Mouse (Mus musculus) C2C12 (cell line): ENCODE results near the gene Zfp36l2. TPM values are rescaled to one million over a fixed set of nuclear protein-coding genes. Genes with fewer than 3 reads are reported as not detected.

Source experiments
- H3K27me3 ChIP-seq: one replicate; pipeline ENCODE4 v1.6.1; 2011; ENCODE audit not compliant: control insufficient read depth, insufficient read depth, insufficient read length
- H3K36me3 ChIP-seq: one replicate; pipeline ENCODE4 v1.6.1; 2011; ENCODE audit not compliant: control insufficient read depth, insufficient read depth
- H3K4me3 ChIP-seq: one replicate; pipeline ENCODE4 v1.5.1; 2011; ENCODE audit warnings: mild to moderate bottlenecking, control low read depth; ENCODE audit not compliant: poor library complexity, insufficient read depth, severe bottlenecking
- H3K79me2 ChIP-seq: one replicate; pipeline ENCODE4 v1.6.1; 2011; ENCODE audit not compliant: control insufficient read depth, insufficient read depth
- H3K79me3 ChIP-seq: one replicate; pipeline ENCODE4 v1.6.1; 2011; ENCODE audit warnings: low read depth, control low read depth
- H3ac ChIP-seq: one replicate; pipeline ENCODE3; 2011; ENCODE audit warnings: low read depth; ENCODE audit not compliant: control insufficient read depth, insufficient read length
- CEBPB ChIP-seq: IDR thresholded peaks from one replicate; pipeline ENCODE4 v1.6.1; 2011; ENCODE audit warnings: low read depth, mild to moderate bottlenecking, control low read depth, moderate library complexity
- CTCF ChIP-seq: IDR thresholded peaks from one replicate; pipeline ENCODE4 v1.5.1; 2011; ENCODE audit not compliant: control insufficient read depth, insufficient read depth, insufficient read length
- FOSL1 ChIP-seq: IDR thresholded peaks from one replicate; pipeline ENCODE4 v1.8.0; 2011; ENCODE audit warnings: mild to moderate bottlenecking, low read length; ENCODE audit not compliant: poor library complexity, insufficient read depth, severe bottlenecking
- MAX ChIP-seq: IDR thresholded peaks from one replicate; pipeline ENCODE4 v1.6.1; 2011; ENCODE audit warnings: mild to moderate bottlenecking, control low read depth
- MYOD1 ChIP-seq: IDR thresholded peaks from one replicate; pipeline ENCODE4 v1.6.1; 2011; ENCODE audit warnings: low read depth; ENCODE audit not compliant: control insufficient read depth, insufficient read length
- MYOG ChIP-seq: IDR thresholded peaks from one replicate; pipeline ENCODE4 v1.6.1; 2011; ENCODE audit not compliant: control insufficient read depth, insufficient read length; ENCODE audit errors: extremely low read depth
- USF1 ChIP-seq: IDR thresholded peaks from one replicate; pipeline ENCODE4 v1.6.1; 2011; ENCODE audit warnings: low read depth, mild to moderate bottlenecking, control low read depth, moderate library complexity
- polyA plus RNA-seq: library from polyadenylated mRNA; unstranded; fragments of >200 nt; fragmentation: generic; extraction: Trizol; gene quantifications from one replicate; pipeline ENCODE4 v1.2.1, GENCODE M21; 2012; ENCODE audit warnings: missing spikeins

Zfp36l2 gene
- polyA plus RNA-seq, 1 experiment: 61.8 TPM

- Histone ChIP-seq H3K79me3 (no peaks in the 10 kb centered on the region), H3K27me3 (no peaks in the 10 kb centered on the region), H3K4me3 (no peak overlapping the region), H3ac (no peak overlapping the region), H3K79me2 (no peaks in the 10 kb centered on the region), H3K36me3 (no peaks in the 10 kb centered on the region)
- TF ChIP-seq MYOD1 (no peak), CTCF (no peak), CEBPB (no peak), MYOG (no peak), USF1 (no peak), MAX (no peak), FOSL1 (no peak)
Observed at GRCm38 (mm10) chr17:84163066-84163785, 24.5 kb downstream of the Zfp36l2 start.

- H3K36me3 ChIP-seq: no peaks in the 10 kb centered on the region
- H3K4me3 ChIP-seq: no peak overlapping the region
- TF ChIP-seq MYOD1 (no peak), USF1 (no peak), CEBPB (no peak), MYOG (no peak), CTCF (no peak), FOSL1 (no peak), MAX (no peak)
- H3K79me3 ChIP-seq: no peaks in the 10 kb centered on the region
- H3K27me3 ChIP-seq: no peaks in the 10 kb centered on the region
- no peaks in the 10 kb centered on the region for H3K79me2 ChIP-seq
- H3ac ChIP-seq: no peak overlapping the region
Observed at GRCm38 (mm10) chr17:84162211-84162760, 25.5 kb downstream of the Zfp36l2 start.

GRCm38 (mm10) chr17:84161231-84161854, 26.4 kb downstream of the Zfp36l2 start:
- Histone ChIP-seq H3K36me3 (no peaks in the 10 kb centered on the region), H3K4me3 (no peak overlapping the region), H3ac (no peak overlapping the region), H3K27me3 (no peaks in the 10 kb centered on the region), H3K79me3 (no peaks in the 10 kb centered on the region), H3K79me2 (no peaks in the 10 kb centered on the region)
- TF ChIP-seq CTCF: no peak
- no peak for TF ChIP-seq MYOG
- TF ChIP-seq USF1: no peak
- no peak for TF ChIP-seq FOSL1
- TF ChIP-seq MAX: no peak
- TF ChIP-seq CEBPB: no peak
- no peak for TF ChIP-seq MYOD1

- H3K79me3 ChIP-seq: no peaks in the 10 kb centered on the region
- no peaks in the 10 kb centered on the region for H3K36me3 ChIP-seq
- no peaks in the 10 kb centered on the region for H3K79me2 ChIP-seq
- no peaks in the 10 kb centered on the region for H3K27me3 ChIP-seq
- no peak overlapping the region for H3K4me3 ChIP-seq
- no peak for TF ChIP-seq FOSL1
- TF ChIP-seq USF1: no peak
- no peak for TF ChIP-seq CEBPB
- TF ChIP-seq MYOD1: no peak
- H3ac ChIP-seq: no peak overlapping the region
Observed at GRCm38 (mm10) chr17:84158891-84159290, 28.9 kb downstream of the Zfp36l2 start.

- no peak overlapping the region for H3K4me3 ChIP-seq
- H3K79me2 ChIP-seq: no peaks in the 10 kb centered on the region
- TF ChIP-seq MYOG (no peak), CEBPB (no peak), MYOD1 (no peak), FOSL1 (no peak), CTCF (no peak), USF1 (no peak), MAX (no peak)
- H3ac ChIP-seq: no peak overlapping the region
- no peaks in the 10 kb centered on the region for H3K79me3 ChIP-seq
- H3K27me3 ChIP-seq: no peaks in the 10 kb centered on the region
- no peaks in the 10 kb centered on the region for H3K36me3 ChIP-seq
Observed at GRCm38 (mm10) chr17:84158461-84158795, 29.3 kb downstream of the Zfp36l2 start.
